Mouse (Mus musculus) cerebellum, postnatal 4 days (tissue): ENCODE measurements around the gene Ccr10.

Experiments used
- DNase-seq, 2 experiments: peaks; one replicate each; pipeline ENCODE4 v3.0.0; 2022; ENCODE audit warnings: low spot score in 2 of 2, mixed read lengths in 1 of 2

Ccr10 gene

DNA sequence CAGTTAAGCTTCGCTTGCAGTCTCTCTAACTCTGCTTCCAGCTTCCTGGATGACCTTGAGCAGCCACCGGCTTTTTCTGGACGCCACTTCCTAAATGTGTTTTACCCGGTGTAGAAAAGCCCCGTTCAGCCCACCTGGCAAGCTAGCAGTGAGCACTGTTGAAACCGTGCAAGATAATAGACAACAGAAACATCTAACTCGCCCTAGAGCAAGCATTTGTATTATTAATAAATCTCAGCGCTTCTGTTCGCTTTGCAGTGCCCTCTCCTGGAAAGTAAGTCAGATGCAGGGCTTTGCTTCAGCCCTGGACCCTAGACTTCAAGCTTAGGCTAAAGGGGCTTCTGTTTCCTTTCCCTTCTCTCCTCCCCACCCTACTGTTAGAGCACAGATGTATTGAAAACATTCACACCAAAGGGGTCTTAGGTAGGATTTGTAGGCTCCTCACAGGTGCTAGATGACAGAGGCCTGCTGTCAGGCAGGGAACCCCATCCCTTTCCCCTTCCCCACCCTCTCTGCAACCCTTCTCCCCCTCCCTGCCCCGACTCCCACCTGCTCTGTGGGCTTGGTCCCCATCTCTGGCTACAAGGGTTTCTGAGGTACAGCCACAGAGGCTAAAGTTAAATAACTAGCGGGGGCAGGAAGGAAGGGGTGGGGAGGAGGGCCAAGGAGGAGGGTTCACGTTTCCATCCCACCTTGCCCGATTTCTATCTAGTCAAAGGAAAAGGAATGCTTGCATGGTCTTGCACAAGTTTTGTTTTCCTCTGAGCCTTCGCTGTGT lies at the start of gene Ccr10:
Gene Ccr10 (minus strand): TSS at position 593 of the 778 bp plus-strand sequence.
- DNase-seq: no peak

DNA sequence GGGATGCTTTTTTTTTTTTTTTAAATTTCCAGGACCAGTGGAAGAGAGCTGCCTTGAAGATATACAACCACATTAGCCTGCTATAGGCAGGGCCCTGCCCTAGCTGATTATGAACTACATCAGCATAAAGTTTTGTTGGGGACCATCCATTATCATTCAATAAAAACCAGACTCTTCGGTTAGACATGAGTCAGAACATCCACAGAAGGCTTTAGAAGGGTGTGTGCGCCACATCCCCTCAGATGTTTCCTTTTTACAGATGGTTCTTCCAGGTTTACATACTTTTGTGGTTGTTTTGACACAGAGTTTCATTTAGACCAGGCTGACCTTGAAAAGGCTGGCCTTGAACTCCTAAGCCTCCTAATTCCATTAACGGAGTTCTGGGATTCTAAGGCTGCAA lies 49.1 kb upstream of the Ccr10 start:
- DNase-seq: no peak

DNA sequence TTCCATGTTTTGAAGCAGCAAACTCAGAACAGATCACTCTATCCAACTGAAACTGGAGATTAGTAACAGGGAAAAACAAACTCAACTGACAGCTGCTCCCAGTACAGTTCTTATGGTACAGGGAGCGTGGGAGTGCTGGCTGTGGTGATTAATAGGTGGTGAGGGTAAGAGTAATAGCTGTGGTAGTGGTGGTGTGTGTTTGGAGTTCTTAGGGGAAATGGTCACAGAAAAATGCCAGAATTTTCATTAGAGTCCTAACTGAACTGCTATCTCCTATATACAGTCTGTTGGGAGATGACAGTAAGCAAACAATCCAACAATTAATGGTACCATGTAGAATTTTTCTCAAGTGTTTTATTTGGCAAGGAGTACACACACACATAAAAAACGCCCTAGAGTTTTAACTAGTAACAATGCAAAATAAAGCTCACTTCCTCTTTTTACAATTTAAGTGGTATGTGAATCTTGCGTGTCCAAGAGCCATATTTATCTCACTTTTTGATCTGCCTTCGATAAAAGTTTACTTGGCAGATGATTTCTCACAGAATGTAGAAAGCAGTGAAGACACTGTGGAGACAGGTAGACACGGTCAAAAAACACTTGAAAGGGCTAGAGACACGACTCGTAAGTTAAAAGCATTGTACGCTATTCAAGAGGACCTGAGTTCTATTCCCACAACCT lies 46.2 kb upstream of the Ccr10 start:
- DNase-seq: no peak

DNA sequence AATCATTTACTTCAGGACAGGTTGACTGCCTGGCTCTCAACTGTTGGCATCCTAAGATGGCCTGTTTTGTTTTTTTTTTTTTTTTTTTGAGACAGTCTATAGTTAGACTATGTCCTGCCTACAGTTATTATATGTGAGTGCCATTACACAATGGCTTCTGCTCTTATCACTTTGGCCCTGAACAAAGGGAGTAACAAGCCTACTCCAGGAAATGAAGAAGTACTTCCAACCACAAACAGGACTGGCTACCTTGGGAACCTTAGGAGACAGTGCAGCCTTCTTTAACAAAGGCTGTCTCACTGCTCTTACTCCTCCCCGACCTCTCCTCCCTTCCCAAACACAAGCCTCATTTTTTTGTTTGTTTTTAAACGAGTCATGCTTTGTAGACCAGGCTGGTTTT lies 45.6 kb upstream of the Ccr10 start:
- no peak for DNase-seq

DNA sequence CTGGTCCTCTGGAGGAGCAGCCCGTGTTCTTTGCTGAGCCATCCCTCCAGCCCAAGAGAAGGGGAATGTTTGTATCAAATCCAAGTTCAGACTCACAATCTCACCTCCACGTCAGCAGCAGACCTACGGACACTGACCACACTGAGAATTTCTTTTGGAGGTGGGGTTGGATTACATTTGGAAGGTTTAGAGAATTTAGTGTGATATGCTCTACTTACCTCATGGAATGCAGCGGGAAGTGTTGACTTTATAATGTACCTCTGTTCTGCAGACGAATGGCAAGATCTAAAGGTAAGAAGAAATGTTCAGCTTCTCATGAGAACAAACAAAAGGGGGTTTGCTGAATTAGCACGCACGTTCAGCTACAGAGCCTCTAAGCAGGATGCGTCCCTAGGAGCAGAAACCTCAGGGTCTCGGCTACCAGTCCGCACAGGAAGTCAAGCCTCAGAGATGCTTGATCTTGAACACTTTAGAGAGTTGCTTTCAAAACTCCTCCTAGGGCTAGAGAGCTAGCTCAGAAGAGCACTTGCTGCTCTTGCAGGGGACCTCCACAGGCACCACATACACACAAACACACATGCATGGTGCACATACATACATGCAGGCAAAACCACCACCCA lies 43.3 kb upstream of the Ccr10 start:
- no peak for DNase-seq

DNA sequence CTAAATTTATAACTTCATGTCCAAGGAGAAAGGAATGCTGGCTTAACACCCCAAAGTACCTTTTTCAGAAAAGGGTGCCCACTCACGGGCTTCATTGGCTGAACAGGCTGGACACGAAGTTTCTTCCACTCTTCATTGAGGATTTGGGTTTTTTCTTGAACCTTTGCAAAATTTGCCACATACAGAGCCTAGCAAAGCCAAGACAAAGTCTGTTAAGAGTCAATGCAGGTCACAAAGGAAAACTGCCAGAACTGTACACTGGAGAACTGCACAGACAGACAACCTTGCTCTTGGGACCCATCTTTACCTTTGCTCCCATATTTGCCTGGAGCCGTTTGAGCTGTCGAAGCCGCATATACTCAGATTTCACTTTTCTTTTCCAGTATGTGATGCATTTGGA lies 41.7 kb upstream of the Ccr10 start:
- no peak for DNase-seq

DNA sequence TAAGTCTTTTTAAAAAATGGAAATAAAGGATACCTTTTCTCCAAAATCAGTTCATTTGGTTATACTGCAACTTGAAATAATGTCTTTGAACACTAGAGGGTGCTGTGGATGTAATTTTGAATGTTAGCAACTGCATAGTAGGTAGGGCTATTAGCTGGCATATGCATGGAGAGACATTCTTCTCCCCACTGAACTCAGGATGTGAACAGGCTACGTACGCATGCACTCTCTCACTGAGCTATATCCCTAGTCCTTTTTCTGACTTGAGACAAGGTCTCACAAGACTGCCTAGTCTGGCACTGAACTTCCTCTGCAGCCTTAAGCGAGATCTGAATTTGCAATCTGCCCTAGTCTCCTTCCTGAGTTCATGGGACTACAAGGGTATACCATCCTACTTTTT lies 36.7 kb upstream of the Ccr10 start:
- no peak for DNase-seq

DNA sequence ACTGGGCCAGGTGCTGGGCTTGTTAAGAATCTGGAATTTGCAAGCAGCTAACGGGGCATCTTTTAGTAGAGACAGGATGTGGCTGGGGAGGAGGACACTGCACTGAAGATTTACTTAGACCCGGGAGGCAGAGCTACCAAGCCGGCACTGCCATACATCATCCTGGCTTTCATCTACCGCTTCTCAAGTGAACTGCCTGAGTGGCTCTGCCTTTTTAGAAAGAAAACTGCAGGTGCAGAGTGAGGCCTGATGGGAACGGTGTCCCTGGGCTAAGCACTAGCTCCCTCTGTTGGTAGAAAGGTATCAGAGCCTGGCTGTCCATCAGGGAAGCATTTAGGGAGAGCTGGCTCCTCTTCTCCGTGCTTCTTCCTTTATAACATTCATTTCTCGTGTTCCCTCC lies 25.7 kb upstream of the Ccr10 start:
- peak in 1 of 2 experiments; percentile 57 for DNase-seq

DNA sequence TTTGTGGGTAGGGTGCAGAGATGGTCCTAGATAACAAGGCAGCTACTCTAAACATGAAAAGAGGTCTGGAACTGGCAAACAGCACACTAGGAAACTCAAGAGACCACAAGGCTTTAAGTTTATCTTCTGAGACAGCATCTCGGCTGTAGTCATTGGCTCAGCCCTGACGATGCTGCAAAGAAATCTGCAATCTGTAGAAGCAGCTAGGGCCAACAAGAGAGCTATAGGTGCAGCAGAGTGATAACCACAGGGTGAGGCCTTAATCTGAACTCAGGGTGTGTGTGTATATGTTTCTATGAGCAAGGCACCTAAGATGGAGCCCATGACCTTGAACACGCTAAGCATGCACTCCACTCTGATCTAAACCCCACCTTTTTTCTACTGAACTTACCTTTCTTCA lies 24.3 kb upstream of the Ccr10 start:
- no peak for DNase-seq

DNA sequence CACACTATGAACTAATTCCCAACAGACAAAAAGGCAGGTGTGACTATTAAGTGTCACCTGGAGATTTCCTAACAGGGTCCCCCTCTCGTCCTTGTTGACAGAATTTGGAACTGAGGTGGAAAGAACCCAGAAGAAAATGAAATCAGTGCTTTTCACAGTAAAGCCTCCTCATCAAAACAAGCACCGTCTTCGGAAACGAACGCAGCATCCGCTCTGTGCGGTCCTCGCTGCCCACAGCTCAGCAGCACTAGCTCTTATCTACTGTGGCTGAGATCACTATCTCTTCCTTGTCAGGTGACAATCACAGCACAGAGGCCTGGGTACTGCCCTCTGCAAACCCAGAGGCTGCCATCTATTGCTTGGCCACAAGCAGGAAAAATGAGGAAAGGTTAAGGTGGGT lies 20.9 kb upstream of the Ccr10 start:
- no peak for DNase-seq

DNA sequence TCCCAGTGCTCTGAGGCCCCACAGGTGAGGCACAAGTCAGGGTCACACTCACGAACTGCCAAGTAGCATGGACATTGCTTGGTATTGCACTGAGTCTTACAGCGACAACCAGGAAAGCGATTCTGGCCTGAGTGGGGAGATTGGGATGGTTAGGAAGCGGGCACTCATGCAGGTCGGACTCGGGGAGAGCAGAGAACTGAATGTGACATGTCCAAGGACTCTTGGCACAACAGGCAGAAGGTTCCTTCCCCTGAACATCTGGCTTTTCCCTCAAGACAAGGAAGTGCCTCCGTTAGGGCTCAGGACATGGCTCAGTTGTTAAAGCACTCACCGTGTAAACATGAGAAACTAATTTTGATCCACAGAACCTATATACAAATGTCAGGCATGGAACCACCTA lies 20.3 kb upstream of the Ccr10 start:
- no peak for DNase-seq

DNA sequence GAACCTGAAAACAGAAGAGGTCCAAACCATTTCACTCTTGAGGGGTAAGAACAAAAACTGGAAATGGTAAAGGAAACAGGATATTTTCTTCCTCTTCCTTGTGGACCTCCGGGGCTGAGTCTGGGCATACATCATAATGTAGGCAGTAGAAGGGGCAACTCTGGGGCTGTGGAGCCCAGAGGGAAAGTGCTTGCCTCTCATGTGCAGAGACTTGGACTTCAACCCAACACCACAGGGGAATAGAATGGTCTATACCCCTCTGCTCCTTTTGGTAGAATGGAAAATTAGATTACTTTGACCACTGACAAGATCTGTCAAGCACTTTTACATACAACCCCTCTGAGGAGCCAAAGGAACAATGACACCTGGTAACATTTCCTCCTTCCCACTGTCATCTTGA lies 19.9 kb upstream of the Ccr10 start:
- no peak for DNase-seq

DNA sequence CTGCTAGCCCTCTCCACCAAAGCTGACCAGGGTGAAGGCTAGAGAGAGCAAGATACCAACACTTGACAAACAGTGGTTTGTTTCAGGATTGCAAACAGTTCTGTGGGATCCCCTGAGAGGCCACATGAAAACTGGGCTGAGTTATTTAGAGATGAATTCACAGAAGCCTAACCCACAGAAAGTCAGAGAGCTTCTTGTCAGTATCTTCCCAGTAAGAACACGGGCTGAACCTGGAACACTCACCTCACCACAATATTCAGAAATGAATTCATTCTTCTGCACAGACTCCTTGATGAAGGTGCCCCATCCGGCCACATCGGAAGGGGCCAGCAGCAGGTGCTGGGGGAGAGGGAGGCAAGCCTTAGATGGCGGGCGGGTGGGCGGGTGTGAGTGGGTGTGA lies 19.4 kb upstream of the Ccr10 start:
- DNase-seq: no peak

DNA sequence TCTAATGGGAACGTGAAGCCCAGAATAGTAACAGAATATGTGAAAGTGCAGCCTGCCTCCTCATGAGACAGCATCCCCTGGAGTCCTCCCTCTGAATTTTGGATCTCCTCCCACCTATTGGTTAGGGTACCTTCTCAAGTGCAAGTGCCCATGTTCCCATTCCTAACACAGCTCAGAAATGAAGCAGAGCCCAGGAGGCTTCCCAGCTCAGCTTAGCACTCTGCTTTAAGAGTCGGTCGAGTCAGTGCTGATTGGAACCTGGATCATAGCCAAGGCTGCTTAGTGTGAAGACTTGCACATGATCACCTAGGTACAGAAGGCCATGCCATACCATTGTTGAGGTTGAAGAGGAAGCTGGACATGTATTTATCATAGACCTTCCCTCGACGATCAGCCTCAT lies 18.9 kb upstream of the Ccr10 start:
- no peak for DNase-seq

DNA sequence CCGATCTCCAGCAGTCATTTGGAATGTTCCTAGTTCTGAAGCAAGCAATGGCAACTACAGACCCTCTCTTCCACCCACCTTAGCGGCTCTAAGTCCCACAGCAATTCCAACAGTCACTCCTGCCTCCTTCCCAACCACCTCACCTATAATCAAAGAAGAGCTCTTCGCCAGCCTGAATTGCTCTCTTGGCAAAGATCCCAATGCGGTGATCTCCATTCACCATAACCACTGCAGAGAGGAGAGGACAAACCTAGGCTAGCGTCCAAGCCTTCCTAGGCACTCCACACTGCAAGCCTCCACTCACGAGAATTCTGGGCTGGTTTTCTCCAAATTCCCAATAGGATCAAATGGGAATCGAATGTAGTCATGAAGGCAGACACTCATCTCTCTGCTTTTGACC lies 17.8 kb upstream of the Ccr10 start:
- DNase-seq: no peak

DNA sequence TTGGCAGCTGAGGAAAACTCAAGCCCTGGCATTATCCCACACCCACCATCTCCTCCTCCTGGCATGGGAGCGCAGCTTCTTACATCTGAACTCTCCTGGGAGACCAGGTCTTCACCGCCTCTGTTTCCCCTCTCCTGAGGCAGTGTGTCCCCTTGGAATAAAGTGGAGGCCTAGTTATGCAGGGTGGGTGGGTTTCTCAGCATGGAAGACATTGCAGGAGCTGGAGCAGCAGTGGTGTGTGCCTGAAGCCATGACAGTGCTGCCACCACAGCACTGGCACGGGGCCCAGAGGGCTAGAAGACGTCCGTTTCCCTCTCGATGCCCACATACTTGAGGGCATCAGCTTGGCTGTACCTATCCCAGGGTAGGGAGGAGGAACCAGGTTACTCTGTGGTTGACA lies 17.4 kb upstream of the Ccr10 start:
- no peak for DNase-seq

DNA sequence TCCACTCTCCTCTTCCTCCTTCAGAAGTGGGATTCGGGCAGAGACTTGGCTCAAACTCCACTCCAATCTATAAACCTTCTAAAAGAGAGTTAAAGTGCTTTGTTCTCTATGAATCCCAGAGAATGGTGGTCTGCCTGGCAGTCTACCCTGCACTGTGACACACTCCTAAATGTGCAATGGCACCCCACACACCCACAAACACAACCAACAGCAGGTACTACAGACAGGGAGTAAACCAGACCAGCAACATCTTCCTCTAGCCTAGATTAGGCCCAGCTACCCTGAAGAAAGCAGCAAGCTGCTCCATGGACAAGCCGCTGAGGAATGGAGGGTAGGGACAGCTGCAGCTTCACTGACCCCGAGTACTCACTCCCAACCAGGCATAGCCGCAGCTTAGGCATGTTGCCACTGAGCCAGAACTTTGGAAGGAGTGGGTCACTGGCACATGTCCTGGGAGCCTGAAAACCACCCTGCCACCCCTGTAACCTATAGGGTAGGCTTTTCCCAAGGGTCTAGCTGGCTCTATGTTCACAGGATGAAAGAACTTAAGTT lies 16.8 kb upstream of the Ccr10 start:
- no peak for DNase-seq

DNA sequence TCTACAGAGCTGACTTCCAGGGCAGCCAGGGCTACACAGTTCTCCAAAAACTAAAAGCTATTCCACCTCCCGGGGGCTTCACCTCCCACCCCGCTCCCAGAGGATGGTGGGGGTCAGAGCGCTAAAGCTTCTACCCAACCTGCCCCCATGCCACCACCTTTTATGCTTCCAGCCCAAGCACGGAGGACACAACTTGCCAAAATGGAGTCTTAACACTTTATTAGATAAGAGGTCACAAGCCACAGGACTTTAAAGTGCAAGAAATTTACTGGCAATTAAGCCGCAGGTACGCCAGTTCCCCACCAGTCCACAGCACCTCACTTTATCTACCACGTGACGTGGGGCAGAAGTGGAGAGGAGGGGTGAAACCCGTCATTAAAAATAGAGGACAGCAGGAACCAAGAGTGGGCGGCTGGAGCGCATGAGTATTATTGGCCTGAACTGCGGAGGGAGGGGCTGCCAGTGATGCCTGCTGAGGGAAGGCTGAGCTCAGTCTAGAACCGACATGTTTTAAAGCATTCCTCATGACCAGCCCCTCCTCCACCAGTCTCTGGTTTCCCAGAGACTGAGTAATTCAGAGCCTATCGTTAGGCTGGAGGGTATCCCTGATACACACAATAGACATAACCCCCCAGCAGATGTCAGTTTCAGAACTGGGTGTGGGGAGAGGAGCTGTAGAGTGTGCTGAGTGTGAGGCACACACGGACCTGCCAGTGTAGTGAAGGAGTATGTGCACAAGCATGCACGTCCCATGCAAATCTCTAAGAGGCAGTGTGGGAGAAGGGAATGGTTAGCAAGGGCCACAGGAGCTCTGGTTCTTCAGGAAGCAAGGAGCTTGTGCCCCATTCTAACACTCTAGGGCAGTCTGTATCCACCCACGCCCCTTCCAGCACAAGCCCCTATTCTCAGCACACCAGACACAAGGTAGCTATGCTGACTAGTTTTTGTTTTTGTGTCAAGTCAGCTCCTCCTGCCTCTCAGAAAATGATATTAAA lies 16.0 kb upstream of the Ccr10 start:
- DNase-seq: no peak

DNA sequence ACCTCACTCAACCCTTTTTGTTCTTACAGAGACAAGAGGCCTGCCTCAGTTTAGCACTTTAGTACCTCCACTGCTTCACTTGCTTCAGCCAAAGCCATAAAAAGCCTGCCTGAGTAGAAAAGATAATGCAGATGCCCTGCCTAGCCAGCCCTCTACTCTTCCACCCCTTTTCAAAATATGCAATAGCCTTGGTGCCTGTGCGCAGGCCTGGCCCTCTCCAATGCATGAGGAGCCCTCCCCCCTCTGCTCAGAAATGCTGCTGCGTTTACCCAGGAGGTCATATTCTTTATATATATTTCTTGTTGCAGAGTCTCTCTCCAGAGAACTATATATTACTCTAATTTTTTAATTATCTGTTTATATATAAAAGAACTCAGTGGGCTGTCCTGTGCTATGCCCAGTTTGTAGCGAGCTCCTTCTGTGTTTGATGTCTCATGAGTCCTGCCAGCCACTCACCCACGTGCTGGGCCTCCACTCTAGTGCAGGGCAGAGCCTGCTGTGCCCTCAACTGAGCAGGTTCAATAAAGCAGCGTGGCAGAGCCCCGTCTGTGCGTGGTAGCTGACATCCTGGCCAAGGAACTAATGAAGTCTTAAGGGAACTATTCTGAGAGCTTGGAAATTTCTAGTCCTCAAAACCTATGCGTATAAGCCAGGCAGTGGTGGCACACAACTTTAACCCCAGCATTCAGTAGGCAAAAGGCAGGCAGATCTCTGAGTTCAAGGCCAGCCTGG lies 15.1 kb upstream of the Ccr10 start:
- no peak for DNase-seq

DNA sequence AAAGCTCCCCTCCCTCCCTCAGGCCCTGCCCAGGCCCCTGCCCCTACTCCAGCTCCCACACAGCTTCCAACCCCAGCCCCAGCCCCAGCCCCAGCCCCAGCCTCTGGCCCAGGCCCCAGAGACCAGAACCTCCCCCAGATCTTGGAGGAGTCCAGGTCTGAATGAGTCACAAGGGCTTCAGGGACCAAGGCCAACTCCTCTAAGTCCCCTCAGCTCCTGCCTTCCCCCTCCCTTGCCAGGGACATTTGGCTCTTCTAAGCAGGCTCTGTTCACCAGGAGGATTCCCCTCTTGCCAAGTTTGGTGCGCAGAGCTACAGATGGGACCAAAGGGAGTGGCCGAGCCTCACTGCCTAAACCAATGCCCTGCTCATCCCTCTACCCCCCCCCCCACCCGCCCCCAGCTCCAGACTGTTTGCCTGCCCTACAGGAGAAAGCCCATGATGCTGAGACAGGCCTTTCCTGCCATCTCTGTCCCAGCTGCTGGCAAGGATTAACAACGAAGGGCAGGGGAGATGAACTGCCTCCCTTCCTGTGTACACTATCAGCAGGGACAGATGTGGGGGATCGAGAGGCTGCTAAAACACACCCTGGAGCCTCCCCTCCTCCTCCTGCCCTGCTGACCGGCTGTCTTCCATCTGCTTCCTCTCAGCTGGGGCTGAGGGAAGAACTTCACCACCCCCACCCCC lies 14.4 kb upstream of the Ccr10 start:
- DNase-seq: peak in 1 of 2 experiments; percentile 78
